In genomic region chr7:127746494-127747491, GRCm38 (mm10) we compare ENCODE assay signal across 8 mouse cellular contexts. TPM values are rescaled to one million over a fixed set of nuclear protein-coding genes. Genes with fewer than 3 reads are reported as not detected.
DNase-seq lines count a peak whose midpoint lies in the region; ATAC-seq and TF ChIP-seq lines count a peak whose summit lies in the region.

No protein-coding gene starts in this region.

- dilution Hi-C loops in CH12.LX (cut with MboI; ENCODE audit: extremely low pct_ligation_motif_present, extremely low pct_unique_long_range_greater_than_20kb, low sequenced_read_pairs), result no loop called here

- H3K4me3 ChIP-seq in CH12.LX (replicated peaks in 1 of 3; ENCODE audit: low read depth in 2 of 3, low read length in 2 of 3, poor library complexity in 1 of 3), result peak overlapping the region; percentile 40 to 87 (median 71)
- peak overlapping the region; percentile 32 for H3K4me3 ChIP-seq in cortical plate, adult 2 months (ENCODE audit: insufficient read depth, low read length)
- peak overlapping the region; percentile 82 for H3K4me3 ChIP-seq in heart, postnatal 0 days (ENCODE audit: low read depth, low read length)
- peak overlapping the region; percentile 88 for H3K4me3 ChIP-seq in limb, embryonic 14.5 days (replicated peaks; ENCODE audit: low read length)
- peak overlapping the region; percentile 94 for H3K4me3 ChIP-seq in neural tube, embryonic 13.5 days

- peaks cover 30 to 42% of the 10 kb centered on the region in 2 experiments for H3K36me3 ChIP-seq in CH12.LX (replicated peaks in 1 of 2; ENCODE audit: control insufficient read depth in 1 of 2, insufficient read depth in 1 of 2, low read length in 1 of 2)
- H3K36me3 ChIP-seq in heart, postnatal 0 days (replicated peaks; ENCODE audit: control insufficient read depth, insufficient read depth, low read length), result peaks cover 36% of the 10 kb centered on the region
- peaks cover 39% of the 10 kb centered on the region for H3K36me3 ChIP-seq in limb, embryonic 14.5 days (ENCODE audit: control insufficient read depth, insufficient read depth, low read length)
- peaks cover 39% of the 10 kb centered on the region for H3K36me3 ChIP-seq in neural tube, embryonic 13.5 days

- no peaks in the 10 kb centered on the region for H3K79me2 ChIP-seq in CH12.LX (replicated peaks; ENCODE audit: control insufficient read depth, extremely low read depth, insufficient read depth, poor library complexity, severe bottlenecking)

- no peak for TF ChIP-seq RAD21 in CH12.LX (IDR thresholded peaks at IDR 0.05; ENCODE audit: low read depth, low read length)

- TF ChIP-seq CTCF in CH12.LX (conservative IDR thresholded peaks at IDR 0.05 in 1 of 2, IDR thresholded peaks at IDR 0.05 in 1 of 2; ENCODE audit: low read depth in 2 of 2, low read length in 2 of 2), result no peak
- TF ChIP-seq CTCF in cortical plate, adult 2 months (IDR thresholded peaks at IDR 0.05; ENCODE audit: extremely low read depth, insufficient read depth, low read length), result no peak
- TF ChIP-seq CTCF in heart, postnatal 0 days (IDR thresholded peaks at IDR 0.05; ENCODE audit: low read depth), result no peak

- H3K9ac ChIP-seq in CH12.LX (ENCODE audit: insufficient read depth, low read depth), result peak overlapping the region; percentile 73
- H3K9ac ChIP-seq in heart, postnatal 0 days (replicated peaks; ENCODE audit: low read depth, low read length), result peak overlapping the region; percentile 77
- H3K9ac ChIP-seq in limb, embryonic 14.5 days (ENCODE audit: low read depth, low read length, severe bottlenecking), result peak overlapping the region; percentile 72
- H3K9ac ChIP-seq in neural tube, embryonic 13.5 days, result peak overlapping the region; percentile 98

- no peaks in the 10 kb centered on the region for H3K9me3 ChIP-seq in CH12.LX (replicated peaks; ENCODE audit: low read length)
- H3K9me3 ChIP-seq in heart, postnatal 0 days (replicated peaks; ENCODE audit: control insufficient read depth, low read length), result no peaks in the 10 kb centered on the region
- H3K9me3 ChIP-seq in limb, embryonic 14.5 days (ENCODE audit: control insufficient read depth, low read length), result no peaks in the 10 kb centered on the region
- no peaks in the 10 kb centered on the region for H3K9me3 ChIP-seq in neural tube, embryonic 13.5 days

- H3K27ac ChIP-seq in CH12.LX (ENCODE audit: insufficient read depth, low read depth), result no peak overlapping the region
- no peak overlapping the region for H3K27ac ChIP-seq in cortical plate, adult 2 months (ENCODE audit: insufficient read depth, low read length)
- peak overlapping the region; percentile 38 for H3K27ac ChIP-seq in heart, postnatal 0 days (ENCODE audit: low read depth)
- peak overlapping the region; percentile 82 for H3K27ac ChIP-seq in limb, embryonic 14.5 days (replicated peaks; ENCODE audit: low read depth, low read length)
- H3K27ac ChIP-seq in neural tube, embryonic 13.5 days (replicated peaks), result peak overlapping the region; percentile 93

- no peak for ATAC-seq in cerebellum, adult (ENCODE audit: insufficient number of reproducible peaks, low FRiP score, low TSS enrichment)
- ATAC-seq in heart, postnatal 0 days (ENCODE audit: insufficient read depth, low read depth), result no peak
- ATAC-seq in limb, embryonic 14.5 days (ENCODE audit: low FRiP score, low read depth), result no peak
- 0 out of 2 replicates have a peak, but pooled peaks have one; percentile 8 for ATAC-seq in neural tube, embryonic 13.5 days (ENCODE audit: low read depth)
- ATAC-seq in erythroid progenitor cell, adult 5-6 weeks (replicated peaks; ENCODE audit: low FRiP score, poor library complexity, severe bottlenecking), result no peak

- TF ChIP-seq EP300 in CH12.LX (IDR thresholded peaks at IDR 0.05; ENCODE audit: low read length), result no peak
- TF ChIP-seq EP300 in heart, postnatal 0 days (IDR thresholded peaks at IDR 0.05; ENCODE audit: low read depth), result no peak

- in situ Hi-C loops in CH12.LX (cut with MboI; ENCODE audit: low pct_ligation_motif_present, low pct_unique_long_range_greater_than_20kb, low sequenced_read_pairs), result no loop called here

- 2% methylated on average over 25 of the region's 62 CpGs for WGBS in heart, postnatal 0 days
- 2% methylated on average over 32 of the region's 62 CpGs for WGBS in limb, embryonic 14.5 days
- 2% methylated on average over 42 of the region's 62 CpGs for WGBS in neural tube, embryonic 13.5 days

- DNase-seq in cerebellum, adult 11 months, result peak; percentile 73
- DNase-seq in CH12.LX (ENCODE audit: extremely low read depth), result no peak
- no peak for DNase-seq in heart, postnatal 0 days (ENCODE audit: low spot score)
- peak; percentile 42 for DNase-seq in limb, embryonic 14.5 days (ENCODE audit: low spot score)

- H3K27me3 ChIP-seq in CH12.LX (replicated peaks), result no peaks in the 10 kb centered on the region
- no peaks in the 10 kb centered on the region for H3K27me3 ChIP-seq in heart, postnatal 0 days (ENCODE audit: control insufficient read depth, insufficient read depth, low read length)
- no peaks in the 10 kb centered on the region for H3K27me3 ChIP-seq in limb, embryonic 14.5 days (ENCODE audit: control insufficient read depth, insufficient read depth, low read length)
- H3K27me3 ChIP-seq in neural tube, embryonic 13.5 days, result no peaks in the 10 kb centered on the region

- H3K4me2 ChIP-seq in CH12.LX (ENCODE audit: insufficient read depth, low read depth, poor library complexity, severe bottlenecking), result peak overlapping the region; percentile 87
- H3K4me2 ChIP-seq in heart, postnatal 0 days (ENCODE audit: low read depth, low read length), result peak overlapping the region; percentile 100
- H3K4me2 ChIP-seq in limb, embryonic 14.5 days (replicated peaks; ENCODE audit: low read depth, low read length, severe bottlenecking), result peak overlapping the region; percentile 55
- peak overlapping the region; percentile 84 for H3K4me2 ChIP-seq in neural tube, embryonic 13.5 days

- H3K4me1 ChIP-seq in CH12.LX (ENCODE audit: control insufficient read depth in 1 of 2, insufficient read depth in 2 of 2), result peaks cover 4 to 18% of the 10 kb centered on the region in 2 experiments; a peak in 3 of 4 replicates
- no peaks in the 10 kb centered on the region for H3K4me1 ChIP-seq in cortical plate, adult 2 months (ENCODE audit: control insufficient read depth, insufficient read depth, low read length)
- 0 out of 2 replicates have a peak, but pooled peaks cover 6% of the 10 kb centered on the region for H3K4me1 ChIP-seq in heart, postnatal 0 days (ENCODE audit: control insufficient read depth, insufficient read depth)
- peaks cover 10% of the 10 kb centered on the region; the same call in 1 of the 2 replicates for H3K4me1 ChIP-seq in limb, embryonic 14.5 days (ENCODE audit: control insufficient read depth, insufficient read depth, low read length)
- H3K4me1 ChIP-seq in neural tube, embryonic 13.5 days (replicated peaks), result peaks cover 26% of the 10 kb centered on the region

- no peak for TF ChIP-seq POLR2A in CH12.LX (IDR thresholded peaks at IDR 0.05; ENCODE audit: low read depth, low read length)
- no peak for TF ChIP-seq POLR2A in cortical plate, adult 2 months (IDR thresholded peaks at IDR 0.05; ENCODE audit: extremely low read depth, insufficient read depth, low read length)
- TF ChIP-seq POLR2A in limb, embryonic 14.5 days (IDR thresholded peaks at IDR 0.05; ENCODE audit: borderline replicate concordance, extremely low read depth, insufficient read depth, insufficient read length), result no peak

RNA-seq across cellular contexts. Expression of gene Fbxl19, which starts 2.5 kb away (rescaled TPM):
- 25.1 and 28.2 TPM in 2 replicates for total RNA-seq in CH12.LX (2012; rRNA removed)
- 22.4 and 22.6 TPM in 2 replicates for total RNA-seq in CH12.LX (2014; rRNA removed)
- polyA plus RNA-seq in CH12.LX (2012; ENCODE audit: insufficient read length, low read depth), result 29.3 and 31.7 TPM in 2 replicates
- 59.2 and 60.7 TPM in 2 replicates for polyA plus RNA-seq in cortical plate, adult 2 months (2012; rRNA removed)
- total RNA-seq in heart, postnatal 0 days (2014; rRNA removed; ENCODE audit: low replicate concordance), result 8.9 and 21.6 TPM in 2 replicates
- polyA plus RNA-seq in heart, postnatal 0 days (2015; fragmentation: Nextera tagmentation; extraction: Ambion mirVana), result 0.42 and 0.56 TPM in 2 replicates
- polyA plus RNA-seq in limb, embryonic 14.5 days (2012; rRNA removed), result 64.5 and 81.3 TPM in 2 replicates
- polyA plus RNA-seq in limb, embryonic 14.5 days (2014; fragmentation: Nextera tagmentation; extraction: Ambion mirVana), result 4.4 and 6.8 TPM in 2 replicates
- 8.0 and 8.8 TPM in 2 replicates for polyA plus RNA-seq in neural tube, embryonic 13.5 days (2015; fragmentation: Nextera tagmentation; extraction: Ambion mirVana)
- 1.7 and 1.8 TPM in 2 replicates for total RNA-seq in erythroid progenitor cell, adult 5-6 weeks (2015; ENCODE audit: low replicate concordance)
- total RNA-seq in erythroid progenitor cell, adult 5-6 weeks (2017; ENCODE audit: low replicate concordance), result 1.5 and 3.6 TPM in 2 replicates

RNA-seq across cellular contexts. Expression of gene Ctf2, which starts 14.8 kb away (rescaled TPM):
- total RNA-seq in CH12.LX (2012; rRNA removed) (0.08 TPM in 1 of 2 replicates, not detected in the other), CH12.LX (2014; rRNA removed) (not detected in 2 replicates)
- 0.36 TPM in 1 of 2 replicates, not detected in the other for polyA plus RNA-seq in CH12.LX (2012; ENCODE audit: insufficient read length, low read depth)
- polyA plus RNA-seq in cortical plate, adult 2 months (2012; rRNA removed), result not detected in 2 replicates
- total RNA-seq in heart, postnatal 0 days (2014; rRNA removed; ENCODE audit: low replicate concordance), result not detected in 2 replicates
- not detected in 2 replicates for polyA plus RNA-seq in heart, postnatal 0 days (2015; fragmentation: Nextera tagmentation; extraction: Ambion mirVana)
- polyA plus RNA-seq in limb, embryonic 14.5 days (2012; rRNA removed), result 0.03 TPM in 1 of 2 replicates, not detected in the other
- 0.22 and 0.34 TPM in 2 replicates for polyA plus RNA-seq in limb, embryonic 14.5 days (2014; fragmentation: Nextera tagmentation; extraction: Ambion mirVana)
- polyA plus RNA-seq in neural tube, embryonic 13.5 days (2015; fragmentation: Nextera tagmentation; extraction: Ambion mirVana), result not detected in 2 replicates
- total RNA-seq in erythroid progenitor cell, adult 5-6 weeks (2015; ENCODE audit: low replicate concordance), result not detected in 2 replicates
- total RNA-seq in erythroid progenitor cell, adult 5-6 weeks (2017; ENCODE audit: low replicate concordance), result not detected in 2 replicates

RNA-seq across cellular contexts. Expression of gene Orai3, which starts 22.8 kb away (rescaled TPM):
- 15.7 and 16.9 TPM in 2 replicates for total RNA-seq in CH12.LX (2012; rRNA removed)
- total RNA-seq in CH12.LX (2014; rRNA removed), result 9.3 and 11.6 TPM in 2 replicates
- polyA plus RNA-seq in CH12.LX (2012; ENCODE audit: insufficient read length, low read depth), result 7.5 and 10.3 TPM in 2 replicates
- 24.6 and 25.0 TPM in 2 replicates for polyA plus RNA-seq in cortical plate, adult 2 months (2012; rRNA removed)
- 31.8 and 38.9 TPM in 2 replicates for total RNA-seq in heart, postnatal 0 days (2014; rRNA removed; ENCODE audit: low replicate concordance)
- polyA plus RNA-seq in heart, postnatal 0 days (2015; fragmentation: Nextera tagmentation; extraction: Ambion mirVana), result 17.3 and 17.6 TPM in 2 replicates
- 22.8 and 29.6 TPM in 2 replicates for polyA plus RNA-seq in limb, embryonic 14.5 days (2012; rRNA removed)
- 10.5 and 11.6 TPM in 2 replicates for polyA plus RNA-seq in limb, embryonic 14.5 days (2014; fragmentation: Nextera tagmentation; extraction: Ambion mirVana)
- polyA plus RNA-seq in neural tube, embryonic 13.5 days (2015; fragmentation: Nextera tagmentation; extraction: Ambion mirVana), result 9.7 and 9.9 TPM in 2 replicates
- total RNA-seq in erythroid progenitor cell, adult 5-6 weeks (2015; ENCODE audit: low replicate concordance), result 2.5 and 5.4 TPM in 2 replicates
- 4.6 and 6.7 TPM in 2 replicates for total RNA-seq in erythroid progenitor cell, adult 5-6 weeks (2017; ENCODE audit: low replicate concordance)

RNA-seq across cellular contexts. Expression of gene Setd1a, which starts 29.7 kb away (rescaled TPM):
- total RNA-seq in CH12.LX (2012; rRNA removed) (9.0 and 9.8 TPM in 2 replicates), CH12.LX (2014; rRNA removed) (3.2 and 4.5 TPM in 2 replicates)
- polyA plus RNA-seq in CH12.LX (2012; ENCODE audit: insufficient read length, low read depth), result 50.8 and 51.0 TPM in 2 replicates
- polyA plus RNA-seq in cortical plate, adult 2 months (2012; rRNA removed), result 15.7 and 16.4 TPM in 2 replicates
- total RNA-seq in heart, postnatal 0 days (2014; rRNA removed; ENCODE audit: low replicate concordance), result 7.5 and 14.4 TPM in 2 replicates
- polyA plus RNA-seq in heart, postnatal 0 days (2015; fragmentation: Nextera tagmentation; extraction: Ambion mirVana), result 6.0 and 7.6 TPM in 2 replicates
- 29.7 and 31.8 TPM in 2 replicates for polyA plus RNA-seq in limb, embryonic 14.5 days (2012; rRNA removed)
- 27.3 and 32.0 TPM in 2 replicates for polyA plus RNA-seq in limb, embryonic 14.5 days (2014; fragmentation: Nextera tagmentation; extraction: Ambion mirVana)
- polyA plus RNA-seq in neural tube, embryonic 13.5 days (2015; fragmentation: Nextera tagmentation; extraction: Ambion mirVana), result 19.0 and 20.9 TPM in 2 replicates
- total RNA-seq in erythroid progenitor cell, adult 5-6 weeks (2015; ENCODE audit: low replicate concordance), result 38.1 and 42.5 TPM in 2 replicates
- total RNA-seq in erythroid progenitor cell, adult 5-6 weeks (2017; ENCODE audit: low replicate concordance), result 14.8 and 21.3 TPM in 2 replicates

RNA-seq across cellular contexts. Expression of gene Ctf1, which starts 34.3 kb away (rescaled TPM):
- total RNA-seq in CH12.LX (2012; rRNA removed) (not detected in 2 replicates), CH12.LX (2014; rRNA removed) (not detected in 2 replicates)
- not detected in 2 replicates for polyA plus RNA-seq in CH12.LX (2012; ENCODE audit: insufficient read length, low read depth)
- 7.1 and 7.5 TPM in 2 replicates for polyA plus RNA-seq in cortical plate, adult 2 months (2012; rRNA removed)
- 9.3 and 11.1 TPM in 2 replicates for total RNA-seq in heart, postnatal 0 days (2014; rRNA removed; ENCODE audit: low replicate concordance)
- polyA plus RNA-seq in heart, postnatal 0 days (2015; fragmentation: Nextera tagmentation; extraction: Ambion mirVana), result 2.6 and 3.1 TPM in 2 replicates
- polyA plus RNA-seq in limb, embryonic 14.5 days (2012; rRNA removed), result 53.6 and 82.9 TPM in 2 replicates
- polyA plus RNA-seq in limb, embryonic 14.5 days (2014; fragmentation: Nextera tagmentation; extraction: Ambion mirVana), result 34.9 and 41.6 TPM in 2 replicates
- 4.5 and 4.9 TPM in 2 replicates for polyA plus RNA-seq in neural tube, embryonic 13.5 days (2015; fragmentation: Nextera tagmentation; extraction: Ambion mirVana)
- not detected in 2 replicates for total RNA-seq in erythroid progenitor cell, adult 5-6 weeks (2015; ENCODE audit: low replicate concordance)
- total RNA-seq in erythroid progenitor cell, adult 5-6 weeks (2017; ENCODE audit: low replicate concordance), result not detected in 2 replicates

Comparison
In these comparisons a context has a peak if more than half of its experiments do, and no peak if none do; other contexts are left out.
1. DNase-seq: peak in cerebellum, adult 11 months (single experiment) and limb, embryonic 14.5 days (single experiment); none in CH12.LX (single experiment) and heart, postnatal 0 days (single experiment).
2. H3K27ac ChIP-seq: peak in heart, postnatal 0 days (single experiment), limb, embryonic 14.5 days (single experiment) and neural tube, embryonic 13.5 days (single experiment); none in CH12.LX (single experiment) and cortical plate, adult 2 months (single experiment).
3. H3K4me3 ChIP-seq: peak in every context shown above with its lines; median percentile 94 in neural tube, embryonic 13.5 days; 88 in limb, embryonic 14.5 days; 82 in heart, postnatal 0 days; 71 in CH12.LX; 32 in cortical plate, adult 2 months.
4. Peak in every context shown above with its lines, with median percentiles within 50 percentile points of each other: H3K4me2 ChIP-seq and H3K9ac ChIP-seq.